Mouse (Mus musculus) adrenal gland, postnatal 10 days (tissue): ENCODE measurements around the gene Zfp839. TPM values are rescaled to one million over a fixed set of nuclear protein-coding genes. Genes with fewer than 3 reads are reported as not detected.

ENCODE experiments used
- DNase-seq: peaks from one replicate; pipeline ENCODE4 v3.0.0; 2021; ENCODE audit warnings: mixed read lengths
- total RNA-seq, 2 experiments: library from RNA; stranded (reverse); gene quantifications; 2 replicates each; pipeline ENCODE4 v1.2.3; 2021

The Zfp839 gene
- total RNA-seq, 2 experiments from 2014 or later, result 11.4 to 15.4 TPM

- DNase-seq, result no peak
Observed at GRCm38 (mm10) chr12:110875351-110875750, 25.3 kb downstream of the Zfp839 start.

GRCm38 (mm10) chr12:110882291-110882690 is 32.2 kb downstream of the Zfp839 start:
- no peak for DNase-seq

- DNase-seq, result no peak
Observed at GRCm38 (mm10) chr12:110885251-110885650, 35.2 kb downstream of the Zfp839 start.

GRCm38 (mm10) chr12:110888106-110888505 is 38.1 kb downstream of the Zfp839 start:
- no peak for DNase-seq

GRCm38 (mm10) chr12:110888606-110889005 is 38.6 kb downstream of the Zfp839 start:
- DNase-seq, result no peak

GRCm38 (mm10) chr12:110889036-110890020 is 39.3 kb downstream of the Zfp839 start, which contains the start of the genes Cinp and Tecpr2:
TSS of gene Cinp (minus strand) at chr12:110889145.
TSS of gene Tecpr2 (plus strand) at chr12:110889264.
- peak; percentile 98 for DNase-seq

GRCm38 (mm10) chr12:110891887-110892286 is 41.8 kb downstream of the Zfp839 start:
- no peak for DNase-seq

- DNase-seq, result no peak
Observed at GRCm38 (mm10) chr12:110902106-110902505, 52.1 kb downstream of the Zfp839 start.

- peak; percentile 46 for DNase-seq
Observed at GRCm38 (mm10) chr12:110903536-110903935, 53.5 kb downstream of the Zfp839 start.

- no peak for DNase-seq
Observed at GRCm38 (mm10) chr12:110907845-110908244, 57.8 kb downstream of the Zfp839 start.

- no peak for DNase-seq
Observed at GRCm38 (mm10) chr12:110909962-110910361, 59.9 kb downstream of the Zfp839 start.

GRCm38 (mm10) chr12:110915761-110916160 is 65.7 kb downstream of the Zfp839 start:
- peak; percentile 54 for DNase-seq

Other genes starting within 250 kb of the Zfp839 start
- gene Dync1h1, start 248.8 kb upstream of the Zfp839 start, total RNA-seq, result 100 to 1,000 TPM in 1 of 2 experiments, 10 to 100 TPM in 1; 90.0 to 134 TPM
- gene 1700001K19Rik, start 167.6 kb upstream of the Zfp839 start, total RNA-seq, result not detected
- 100 to 1,000 TPM; 271 to 276 TPM for gene Hsp90aa1, start 147.5 kb upstream of the Zfp839 start, total RNA-seq
- gene Wdr20, start 112.3 kb upstream of the Zfp839 start, total RNA-seq, result 10 to 100 TPM; 37.2 to 45.6 TPM
- 1 to 10 TPM; 1.4 to 1.6 TPM for gene Mok, start 9.3 kb upstream of the Zfp839 start, total RNA-seq
- 10 to 100 TPM; 40.5 to 46.3 TPM for gene Cinp, start 38.9 kb downstream of the Zfp839 start, total RNA-seq
- gene Tecpr2, start 39.0 kb downstream of the Zfp839 start, total RNA-seq, result 10 to 100 TPM in 1 of 2 experiments, 1 to 10 TPM in 1; 8.9 to 10.3 TPM
- 10 to 100 TPM; 35.7 to 49.7 TPM for gene Ankrd9, start 128.8 kb downstream of the Zfp839 start, total RNA-seq
- gene Rcor1, start 189.1 kb downstream of the Zfp839 start, total RNA-seq, result 10 to 100 TPM; 38.5 to 39.2 TPM